Mouse (Mus musculus): ENCODE measurements around the gene Rnd1.

GRCm38 (mm10) chr15:98614551-98614950 is 62.7 kb downstream of the Rnd1 start:
- TF ChIP-seq GATA1 (IDR thresholded peaks at IDR 0.05; ENCODE audit: low read length) (no peak), TAL1 (IDR thresholded peaks at IDR 0.05; ENCODE audit: low read length) (no peak)
